Mouse (Mus musculus) brain, embryonic 14.5 days (tissue): ENCODE results near the gene Sipa1l2. TPM values are rescaled to one million over a fixed set of nuclear protein-coding genes. Genes with fewer than 3 reads are reported as not detected.
"Not testable (repeated sequence)": the region's sequence is repeated elsewhere in the genome, so short reads cannot be mapped to it uniquely, and the experiment has no call there.

ENCODE experiments used
- DNase-seq: peaks from one replicate; pipeline ENCODE4 v3.0.0-alpha.2; 2011; ENCODE audit warnings: low read depth
- CTCF ChIP-seq: fragments of 200-500 bp; IDR thresholded peaks from 2 replicates; pipeline ENCODE4 v1.5.1; 2012; ENCODE audit warnings: inconsistent platforms, mild to moderate bottlenecking, moderate library complexity, borderline replicate concordance; ENCODE audit not compliant: insufficient read depth, insufficient read length; ENCODE audit errors: extremely low read depth
- POLR2A ChIP-seq: fragments of 200-500 bp; IDR thresholded peaks from 2 replicates; pipeline ENCODE4 v1.6.1; 2012; ENCODE audit warnings: mild to moderate bottlenecking, inconsistent platforms, borderline replicate concordance; ENCODE audit not compliant: poor library complexity, insufficient read depth, insufficient read length, severe bottlenecking; ENCODE audit errors: extremely low read depth
- polyA plus RNA-seq: library from polyadenylated mRNA; depleted of rRNA; stranded (reverse); fragments of >200 nt; gene quantifications from 2 replicates; pipeline ENCODE4 v1.2.3, GENCODE M21; 2012

Sipa1l2 gene
- polyA plus RNA-seq, 1 experiment: 52.0 TPM

GRCm38 (mm10) chr8:125526999-125527398, 42.6 kb downstream of the Sipa1l2 start:
- TF ChIP-seq POLR2A: no peak
- no peak for TF ChIP-seq CTCF
- DNase-seq: peak; percentile 79

- DNase-seq: no peak
- TF ChIP-seq POLR2A (no peak), CTCF (no peak)
These were observed 43.0 kb downstream of the Sipa1l2 start for GRCm38 (mm10) chr8:125526582-125526981.

- DNase-seq: no peak
- TF ChIP-seq POLR2A: no peak
- no peak for TF ChIP-seq CTCF
These were observed 45.1 kb downstream of the Sipa1l2 start for GRCm38 (mm10) chr8:125524479-125524878.

GRCm38 (mm10) chr8:125523213-125523612, 46.4 kb downstream of the Sipa1l2 start:
- no peak for TF ChIP-seq POLR2A
- no peak for TF ChIP-seq CTCF
- DNase-seq: no peak

GRCm38 (mm10) chr8:125522151-125522550, 47.5 kb downstream of the Sipa1l2 start:
- DNase-seq: no peak
- no peak for TF ChIP-seq POLR2A
- no peak for TF ChIP-seq CTCF

GRCm38 (mm10) chr8:125521087-125521486, 48.5 kb downstream of the Sipa1l2 start:
- DNase-seq: no peak
- TF ChIP-seq POLR2A: no peak
- TF ChIP-seq CTCF: no peak

- DNase-seq: not testable (repeated sequence)
These were observed 49.3 kb downstream of the Sipa1l2 start for GRCm38 (mm10) chr8:125520308-125520707.

- no peak for TF ChIP-seq POLR2A
- no peak for TF ChIP-seq CTCF
- DNase-seq: no peak
These were observed 50.7 kb downstream of the Sipa1l2 start for GRCm38 (mm10) chr8:125518951-125519350.

- TF ChIP-seq CTCF (no peak), POLR2A (no peak)
These were observed 51.3 kb downstream of the Sipa1l2 start for GRCm38 (mm10) chr8:125518301-125518700.

GRCm38 (mm10) chr8:125517397-125517796, 52.2 kb downstream of the Sipa1l2 start:
- TF ChIP-seq CTCF (no peak), POLR2A (no peak)
- no peak for DNase-seq

More at GRCm38 (mm10) chr8:125518301-125518700, 51.3 kb downstream of the Sipa1l2 start:
- DNase-seq: no peak

- no peak for TF ChIP-seq CTCF
- no peak for TF ChIP-seq POLR2A
- no peak for DNase-seq
These were observed 53.3 kb downstream of the Sipa1l2 start for GRCm38 (mm10) chr8:125516115-125516905.

- no peak for DNase-seq
- TF ChIP-seq POLR2A: no peak
- TF ChIP-seq CTCF: no peak
These were observed 53.9 kb downstream of the Sipa1l2 start for GRCm38 (mm10) chr8:125515665-125516064.
